Mouse (Mus musculus) thymus, postnatal 14 days (tissue): Measurements from ENCODE around the gene Krtap16-3.

Source experiments
- DNase-seq: peaks from one replicate; pipeline ENCODE4 v3.0.0; 2021

Krtap16-3 gene

DNA sequence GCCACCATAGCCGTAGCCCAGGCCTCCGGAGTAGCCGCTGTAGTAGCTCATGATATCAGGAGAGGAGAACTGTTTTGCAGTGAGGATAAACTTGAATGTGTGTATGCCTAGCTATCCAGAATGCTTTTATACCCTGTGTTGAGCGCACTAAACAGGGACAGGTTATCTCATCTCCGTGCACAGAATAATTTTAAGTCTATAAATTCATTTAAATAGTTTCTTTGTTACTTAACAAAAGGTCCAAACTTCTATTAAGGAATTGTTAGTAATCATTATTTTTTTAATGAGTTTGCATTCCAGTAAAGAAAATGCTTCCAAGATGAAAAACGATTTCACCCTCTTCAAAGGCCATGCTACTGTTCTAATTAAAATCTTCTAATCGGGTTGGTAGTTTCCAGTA is at the start of gene Krtap16-3:
Gene Krtap16-3 (minus strand): TSS at position 101 of the 400 bp plus-strand sequence.
- DNase-seq: no peak

DNA sequence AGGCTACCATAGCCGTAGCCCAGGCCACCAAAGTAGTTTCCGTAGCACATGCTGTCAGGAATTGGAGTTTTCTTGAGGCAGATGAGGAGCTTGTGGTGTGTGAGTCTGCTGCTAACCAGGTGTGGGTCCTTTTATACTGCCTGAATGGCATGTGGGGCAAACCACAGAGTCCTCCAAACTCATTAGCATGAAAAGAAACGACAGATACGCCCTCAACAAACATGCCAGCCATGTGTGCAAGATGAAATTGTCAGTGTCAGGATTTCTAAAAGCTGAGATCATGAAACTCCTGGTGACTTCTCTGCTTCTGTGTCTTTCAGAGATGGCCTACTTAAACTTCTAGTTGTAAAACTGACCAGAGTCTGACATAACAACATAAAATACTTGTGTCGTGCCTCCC is 48.0 kb upstream of the Krtap16-3 start, which contains the start of gene Krtap22-2:
Gene Krtap22-2 (minus strand): TSS at position 101 of the 400 bp plus-strand sequence.
- no peak for DNase-seq

DNA sequence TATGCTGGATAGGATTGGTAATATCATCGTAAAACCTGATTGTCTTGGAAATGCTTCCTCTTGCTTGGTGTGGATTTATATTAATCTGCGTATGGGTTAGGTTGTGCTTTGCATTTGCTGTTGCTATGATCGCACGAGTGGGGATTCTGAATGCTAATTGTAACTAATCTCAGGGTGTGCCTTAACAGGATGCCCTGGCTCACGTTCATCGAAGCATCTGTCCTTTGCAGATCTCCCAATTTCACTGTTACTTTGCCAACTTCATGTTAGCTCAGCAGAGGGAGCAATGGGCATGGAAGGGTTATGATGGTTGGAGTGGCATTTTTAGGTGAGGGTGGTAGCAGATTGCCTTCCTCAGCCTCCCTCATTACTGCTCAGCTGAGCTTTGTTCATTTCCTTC is 21.6 kb downstream of the Krtap16-3 start:
- no peak for DNase-seq

GRCm38 (mm10) chr16:88938252-88938651 is 24.4 kb downstream of the Krtap16-3 start:
- DNase-seq: peak; percentile 3

- no peak for DNase-seq
These were observed 30.5 kb downstream of the Krtap16-3 start, which contains the start of gene Krtap19-9b for GRCm38 (mm10) chr16:88932165-88932564. Gene Krtap19-9b (minus strand): TSS chr16:88932265.
